Mouse (Mus musculus) lung, postnatal 25 days (tissue): ENCODE measurements around the gene Thsd4.
"Not testable (repeated sequence)": the region's sequence is repeated elsewhere in the genome, so short reads cannot be mapped to it uniquely, and the experiment has no call there.

ENCODE experiments used
- DNase-seq: peaks from one replicate; pipeline ENCODE4 v3.0.0; 2022; ENCODE audit warnings: low spot score

Thsd4 gene

GRCm38 (mm10) chr9:60213111-60213510 lies 308.7 kb downstream of the Thsd4 start:
- no peak for DNase-seq

DNA sequence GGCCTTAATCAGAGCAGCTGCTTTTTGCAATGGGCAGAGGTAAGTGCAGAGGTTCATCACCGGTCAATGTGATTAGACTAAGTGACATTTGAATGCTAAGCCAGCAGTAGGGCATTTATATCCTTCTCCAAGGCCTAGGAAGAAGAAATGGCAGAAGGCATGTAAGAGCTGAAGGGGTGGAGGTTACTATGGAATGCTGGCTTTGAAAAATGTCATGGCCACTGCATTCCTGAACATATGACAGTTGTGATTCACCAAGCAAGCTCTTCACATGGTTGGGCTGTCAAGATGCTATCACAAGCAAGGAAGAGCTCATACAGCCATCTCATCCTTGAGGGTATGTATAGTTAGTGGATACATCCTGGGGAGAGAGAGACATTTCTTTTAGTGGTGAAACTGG lies 313.0 kb downstream of the Thsd4 start:
- DNase-seq = no peak

DNA sequence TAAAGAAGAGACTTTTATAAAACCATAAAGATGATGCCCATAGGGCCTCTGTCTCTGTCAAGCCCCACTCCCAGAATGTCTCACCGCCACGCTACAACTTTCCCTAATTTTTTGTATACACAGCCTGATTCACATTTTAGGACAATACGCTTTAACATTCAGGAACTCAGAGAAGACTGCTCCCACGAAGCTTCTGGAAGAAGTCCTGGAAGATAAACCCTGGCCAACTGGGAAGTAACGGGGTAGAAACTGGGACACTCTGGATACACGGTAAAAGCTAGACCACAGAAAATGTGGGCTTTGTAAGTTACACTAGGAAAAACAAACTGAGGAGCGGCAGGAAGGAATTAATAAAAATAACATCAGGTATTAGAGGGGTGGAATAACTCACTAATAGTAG lies 318.7 kb downstream of the Thsd4 start:
- DNase-seq = no peak

- no peak for DNase-seq
Measured at GRCm38 (mm10) chr9:60200436-60200835, 321.4 kb downstream of the Thsd4 start.

DNA sequence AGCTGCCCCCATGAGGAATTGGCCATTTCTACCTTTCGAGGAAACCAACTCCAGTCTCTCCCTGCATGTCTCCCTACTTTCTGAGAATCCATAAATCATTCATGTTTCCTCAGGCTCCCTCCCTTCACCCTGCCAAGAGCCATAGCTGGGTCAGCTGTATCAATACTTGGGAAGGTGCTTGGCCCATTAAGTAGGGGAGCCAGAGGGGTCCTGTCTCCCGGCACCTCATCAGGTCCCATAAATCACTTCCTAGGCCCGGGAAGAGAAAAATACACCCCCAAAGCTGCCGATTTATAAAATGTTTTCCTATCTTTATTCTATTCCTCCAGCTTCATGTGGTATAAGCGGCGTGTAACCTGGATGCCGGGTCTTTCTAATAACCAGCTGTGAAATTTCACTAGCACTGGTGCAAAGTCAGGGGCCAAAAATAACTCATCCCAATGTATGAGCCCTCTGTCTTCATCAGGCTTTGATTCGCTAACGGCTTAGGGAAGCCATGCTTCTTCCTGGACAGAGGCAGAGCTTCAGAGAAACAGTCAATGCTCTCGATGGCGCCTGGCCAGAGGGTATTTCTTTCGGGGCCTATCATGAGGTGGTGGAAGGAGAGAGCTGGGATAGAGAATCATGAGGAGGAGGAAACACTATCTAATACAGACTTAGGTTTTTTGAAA lies 323.2 kb downstream of the Thsd4 start:
- DNase-seq = no peak

- DNase-seq = no peak
Measured at GRCm38 (mm10) chr9:60195502-60195901, 326.3 kb downstream of the Thsd4 start.

DNA sequence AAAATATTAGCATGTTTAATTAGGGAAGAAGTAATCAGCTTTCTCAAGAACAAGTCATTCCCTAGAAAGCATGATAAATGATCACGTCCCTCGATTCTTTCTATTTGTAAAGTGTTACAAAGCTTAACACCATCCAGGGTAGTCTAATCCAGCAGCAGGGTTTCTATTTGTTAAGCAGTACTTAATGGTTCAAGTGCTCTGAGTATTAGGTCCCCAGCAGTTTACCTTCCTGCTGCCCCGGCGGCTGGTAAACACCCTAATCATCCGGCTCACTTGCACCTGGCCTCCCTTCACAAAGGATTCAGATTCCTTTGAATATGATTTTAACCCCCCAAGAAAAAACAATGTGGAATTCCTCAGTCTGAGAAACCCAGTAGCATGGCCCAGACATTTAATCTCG lies 326.9 kb downstream of the Thsd4 start:
- DNase-seq = no peak

DNA sequence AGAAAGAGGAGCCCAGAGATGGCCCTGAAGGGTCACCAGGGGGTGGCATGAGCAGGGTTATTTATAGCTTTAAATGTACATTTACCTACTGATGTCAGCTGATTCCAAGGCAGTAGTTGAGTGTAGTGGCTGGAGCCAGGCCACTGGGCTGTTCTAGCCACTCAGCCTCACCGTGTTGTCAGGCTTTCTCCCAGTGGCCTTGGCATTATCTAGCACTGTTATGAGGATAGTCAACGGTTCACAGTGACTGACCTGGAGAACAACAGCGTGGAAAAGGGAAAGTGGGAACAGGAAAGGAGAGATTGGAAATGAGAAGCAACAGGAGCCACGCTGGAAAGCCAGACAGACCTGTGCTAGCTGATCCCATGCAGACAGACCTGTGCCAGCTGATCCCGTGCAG lies 329.5 kb downstream of the Thsd4 start:
- DNase-seq = no peak

DNA sequence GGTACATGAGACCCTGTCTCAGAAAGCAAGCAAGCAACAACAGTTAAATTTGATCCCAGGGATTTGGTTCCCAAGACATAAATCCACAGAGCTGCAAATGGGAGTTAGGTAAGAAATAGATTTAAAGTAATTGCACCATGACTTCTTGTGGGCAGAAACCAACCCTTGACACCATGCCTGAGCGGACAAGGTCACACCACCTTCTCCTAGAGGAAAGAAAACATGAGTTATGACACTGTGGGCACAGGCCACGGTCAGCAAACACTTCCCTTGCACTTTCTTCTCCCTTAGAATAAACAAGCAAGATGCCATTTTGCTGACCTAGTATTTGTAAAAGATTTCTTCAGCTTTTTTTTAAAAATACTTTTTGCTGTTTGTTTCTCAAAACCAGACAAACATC lies 334.4 kb downstream of the Thsd4 start:
- peak; percentile 43 for DNase-seq

- DNase-seq = no peak
Measured at GRCm38 (mm10) chr9:60186948-60187347, 334.9 kb downstream of the Thsd4 start.

GRCm38 (mm10) chr9:60184083-60184482 lies 337.8 kb downstream of the Thsd4 start:
- DNase-seq = no peak

GRCm38 (mm10) chr9:60182371-60182770 lies 339.5 kb downstream of the Thsd4 start:
- no peak for DNase-seq

GRCm38 (mm10) chr9:60180936-60181335 lies 340.9 kb downstream of the Thsd4 start:
- no peak for DNase-seq

DNA sequence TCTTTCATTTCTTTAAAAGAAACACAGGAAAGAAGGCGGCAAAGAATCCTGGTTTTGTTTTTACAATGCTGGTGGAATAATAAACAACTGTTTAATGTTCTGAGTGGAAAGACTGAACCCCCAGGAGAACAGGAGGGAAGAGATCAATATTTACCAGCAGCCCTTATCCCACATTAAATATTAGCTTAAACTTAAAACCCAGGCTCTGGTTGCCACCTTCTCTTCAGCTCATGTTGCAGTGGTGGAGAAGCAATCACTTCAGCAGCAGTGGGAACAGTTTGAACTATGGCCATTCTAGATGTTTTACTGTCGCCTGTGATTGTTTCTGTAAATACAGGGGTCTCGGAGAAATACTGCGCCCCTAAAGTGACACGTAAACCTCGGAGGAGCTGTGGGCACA lies 341.7 kb downstream of the Thsd4 start:
- DNase-seq = no peak

DNA sequence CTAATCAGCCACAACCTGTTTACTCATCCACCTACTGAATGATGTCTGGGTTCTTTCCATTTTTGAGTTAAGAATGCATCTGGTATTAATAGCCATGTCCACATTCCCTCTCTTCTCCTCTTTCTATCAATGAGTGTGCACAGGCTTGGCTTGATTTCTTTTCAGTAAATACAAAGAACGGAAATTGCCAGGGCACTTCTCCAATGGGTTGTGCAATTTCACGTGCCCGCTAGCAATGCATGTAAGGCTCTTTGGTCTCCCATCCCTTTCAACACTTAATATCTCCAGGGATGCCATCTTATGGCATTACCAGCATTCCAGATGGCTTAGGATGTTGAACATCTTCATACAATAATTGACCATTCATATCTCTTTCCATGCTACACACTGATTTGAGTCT lies 345.5 kb downstream of the Thsd4 start:
- DNase-seq = no peak

DNA sequence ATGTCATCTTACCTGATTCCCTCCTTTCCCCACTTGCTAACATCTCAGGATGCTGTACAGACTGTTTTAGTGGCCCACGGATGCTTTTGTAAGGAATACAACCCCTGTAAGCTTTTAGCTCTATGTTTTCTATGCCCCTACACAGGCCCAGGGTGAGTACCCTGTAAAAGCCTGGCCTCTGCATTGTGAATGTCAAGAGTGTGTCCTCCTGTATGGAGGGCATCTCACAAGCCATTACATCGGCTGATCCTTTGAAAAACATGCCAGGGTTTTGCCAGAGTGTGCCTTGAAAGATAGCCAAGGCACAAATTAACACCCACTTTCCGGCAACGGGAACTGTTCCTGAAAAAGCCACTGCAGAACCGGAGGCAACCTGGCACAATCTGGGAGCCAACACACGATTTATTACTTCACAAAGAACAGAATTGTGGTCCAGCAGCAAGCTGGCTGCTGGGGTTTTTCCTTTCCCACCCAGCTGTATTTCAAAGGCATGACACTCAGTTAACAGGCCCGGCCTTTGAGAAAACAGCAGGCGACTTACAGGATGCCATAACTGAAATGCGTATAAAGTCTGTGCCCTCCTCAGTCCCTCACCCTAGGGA lies 349.3 kb downstream of the Thsd4 start:
- DNase-seq = not testable (repeated sequence)

DNA sequence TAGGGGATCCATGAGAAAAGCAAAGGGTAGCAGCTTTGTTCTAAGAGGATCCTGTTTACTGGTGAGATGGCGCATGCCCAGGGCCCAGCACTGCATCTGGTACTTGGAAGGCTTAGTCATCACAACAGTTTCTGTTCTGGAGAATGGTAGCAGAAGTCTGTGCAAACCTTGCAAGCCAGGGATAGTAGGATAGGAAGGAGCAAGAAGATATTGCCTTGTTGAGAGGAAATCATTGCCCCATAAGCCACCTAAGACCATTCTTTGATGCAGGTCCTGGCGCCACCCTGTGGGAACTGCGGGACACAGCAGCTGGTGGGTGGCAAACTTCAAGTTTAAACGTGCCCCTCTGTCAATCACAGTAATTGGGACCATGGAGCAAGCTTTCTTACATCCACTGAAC lies 354.9 kb downstream of the Thsd4 start:
- no peak for DNase-seq

DNA sequence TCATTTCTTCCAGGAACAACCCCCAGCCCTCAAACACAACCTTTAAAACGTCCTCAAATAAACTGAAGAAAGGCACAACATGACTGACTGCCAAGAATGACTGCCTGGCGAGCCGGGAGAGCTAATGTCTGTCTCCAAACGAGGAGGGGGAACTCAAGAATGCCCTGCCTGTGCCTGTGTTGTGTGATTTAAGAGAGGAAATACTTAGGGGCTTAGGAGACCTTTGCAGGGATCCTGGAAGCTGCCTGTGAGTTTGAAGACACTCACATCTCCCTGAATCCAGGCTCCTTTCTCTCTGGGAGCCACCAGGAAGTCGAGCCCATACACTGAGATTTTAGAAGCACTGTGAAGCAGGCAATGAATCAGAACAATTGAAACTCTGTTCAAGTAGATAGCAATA lies 361.0 kb downstream of the Thsd4 start:
- DNase-seq = no peak

DNA sequence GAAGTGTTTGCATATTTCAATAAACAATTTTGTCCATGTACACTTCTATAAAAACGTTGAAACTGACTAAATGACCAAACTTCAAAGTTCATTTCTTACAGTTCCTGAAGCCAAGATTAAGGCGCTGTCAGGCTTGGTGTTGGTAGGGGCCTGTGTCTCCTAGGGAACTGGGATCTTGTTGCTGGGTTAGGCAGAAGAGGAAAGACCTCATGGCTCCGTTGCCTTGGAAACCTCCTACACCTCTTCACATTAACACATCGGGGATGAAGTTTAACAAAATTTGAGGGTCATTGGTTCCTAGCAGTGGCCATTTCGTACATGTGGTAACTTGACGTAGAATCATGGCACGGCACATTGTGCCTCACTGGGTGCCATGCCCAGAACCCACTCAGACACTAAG lies 361.7 kb downstream of the Thsd4 start:
- DNase-seq = no peak

DNA sequence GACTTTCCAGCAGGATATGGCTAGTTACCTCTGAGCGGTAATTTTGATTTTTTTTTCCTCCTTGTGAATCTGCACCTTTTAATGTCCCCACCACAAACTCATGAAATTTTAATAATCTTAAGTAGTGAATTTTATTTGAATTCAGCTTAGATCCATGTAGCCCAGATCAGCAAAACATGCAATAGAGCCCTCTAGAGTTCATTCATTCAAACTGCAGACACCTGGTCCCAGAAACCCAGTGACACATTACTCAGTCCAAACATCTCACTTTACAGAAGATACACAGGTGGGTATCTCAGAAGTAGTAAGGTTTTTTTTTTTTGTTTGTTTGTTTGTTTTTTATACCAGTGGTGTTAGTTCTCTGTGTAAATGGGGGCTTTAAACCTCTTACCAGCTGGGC lies 368.9 kb downstream of the Thsd4 start:
- DNase-seq = no peak

DNA sequence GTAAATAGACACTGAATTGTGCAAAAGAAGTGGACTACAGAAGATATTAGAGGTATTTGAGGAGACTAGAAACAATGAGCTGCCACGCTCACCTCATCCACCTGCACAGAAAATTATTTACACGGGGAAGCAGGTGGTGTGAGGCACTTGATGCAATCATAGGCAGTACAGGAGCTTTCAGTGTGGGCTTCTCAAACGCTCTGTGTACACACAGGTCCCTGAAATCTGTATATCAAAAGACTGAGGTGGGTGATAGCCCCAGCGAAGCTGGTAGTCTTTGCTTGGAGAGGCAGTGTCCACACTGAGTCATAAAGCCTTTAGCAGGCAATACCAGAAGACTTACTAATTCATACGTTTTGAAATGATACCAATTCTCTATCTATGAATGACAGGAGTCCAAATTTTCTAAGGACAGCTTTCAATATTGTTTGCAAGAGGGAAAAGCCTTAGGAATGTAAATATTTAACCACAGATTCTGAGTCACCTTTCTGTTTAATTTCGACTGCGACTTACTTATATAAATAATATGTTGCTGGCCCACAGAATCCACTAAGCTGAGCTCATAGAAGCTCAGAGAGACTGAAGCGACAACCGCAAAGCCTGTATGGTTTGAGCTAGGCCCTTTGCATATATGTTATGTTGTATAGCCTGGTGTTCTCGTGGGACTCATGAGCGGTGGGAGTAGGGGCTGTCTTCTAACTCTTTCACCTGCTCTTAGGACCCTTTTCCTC lies 369.8 kb downstream of the Thsd4 start:
- no peak for DNase-seq

DNA sequence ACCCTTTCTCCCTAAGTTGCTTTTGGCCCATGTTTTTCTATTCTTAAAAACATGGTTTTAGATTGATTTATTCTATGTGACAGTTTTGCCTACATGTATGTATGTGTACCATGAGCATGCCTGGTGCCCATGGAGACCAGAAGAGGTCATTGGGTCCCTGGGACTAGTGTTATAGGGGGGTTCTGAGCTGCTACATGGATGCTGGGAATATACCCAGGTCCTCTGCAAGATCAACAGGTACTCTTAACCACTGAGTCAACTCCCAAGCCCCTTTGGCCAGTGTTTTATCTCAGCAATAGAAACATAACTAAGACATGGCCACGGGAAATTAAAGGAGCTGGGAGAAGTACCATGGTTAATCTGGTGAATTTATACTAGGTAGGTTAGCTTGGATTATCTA lies 371.3 kb downstream of the Thsd4 start:
- DNase-seq = no peak

GRCm38 (mm10) chr9:60148988-60149387 lies 372.9 kb downstream of the Thsd4 start:
- no peak for DNase-seq

DNA sequence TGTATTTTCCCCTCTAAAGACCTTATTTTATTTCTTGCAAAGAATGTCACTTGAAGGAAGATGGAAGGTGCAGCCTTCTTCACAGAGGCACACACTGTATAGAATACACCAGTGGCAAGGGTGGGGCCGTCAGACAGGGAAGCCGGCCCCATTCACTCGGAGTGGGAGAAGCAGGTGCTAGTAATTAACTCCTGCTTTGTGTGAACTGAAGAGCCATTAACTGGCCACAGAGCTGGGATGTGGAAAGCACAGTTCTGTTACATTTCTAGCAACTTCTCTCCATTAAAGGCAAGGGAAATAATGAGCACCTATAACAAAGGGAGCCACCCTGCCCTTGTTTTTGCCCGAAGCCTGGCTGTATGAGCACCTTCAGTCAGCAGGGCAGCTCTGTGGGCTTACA lies 374.4 kb downstream of the Thsd4 start:
- no peak for DNase-seq
